Mouse (Mus musculus) embryonic fibroblast, embryonic 13.5 days (primary cell): ENCODE data around the gene Rab4a.

ENCODE experiments used
- CTCF ChIP-seq: IDR thresholded peaks from 2 replicates; pipeline ENCODE4 v1.5.1; 2011; ENCODE audit warnings: mild to moderate bottlenecking, control low read depth, low read length, moderate library complexity, borderline replicate concordance; ENCODE audit not compliant: insufficient read depth
- POLR2A ChIP-seq: IDR thresholded peaks from 2 replicates; pipeline ENCODE4 v1.6.1; 2011; ENCODE audit warnings: low read depth, mild to moderate bottlenecking, control low read depth, low read length, moderate library complexity

GRCm38 (mm10) chr8:123780471-123780870 is 25.3 kb upstream of the Rab4a start:
- no peak for TF ChIP-seq POLR2A
- no peak for TF ChIP-seq CTCF
